Mouse (Mus musculus): ENCODE measurements around the gene Ankrd40. TPM values are rescaled to one million over a fixed set of nuclear protein-coding genes. Genes with fewer than 3 reads are reported as not detected.

Ankrd40 gene
- total RNA-seq (2021), result 100 to 1,000 TPM; 178 to 183 TPM

DNA sequence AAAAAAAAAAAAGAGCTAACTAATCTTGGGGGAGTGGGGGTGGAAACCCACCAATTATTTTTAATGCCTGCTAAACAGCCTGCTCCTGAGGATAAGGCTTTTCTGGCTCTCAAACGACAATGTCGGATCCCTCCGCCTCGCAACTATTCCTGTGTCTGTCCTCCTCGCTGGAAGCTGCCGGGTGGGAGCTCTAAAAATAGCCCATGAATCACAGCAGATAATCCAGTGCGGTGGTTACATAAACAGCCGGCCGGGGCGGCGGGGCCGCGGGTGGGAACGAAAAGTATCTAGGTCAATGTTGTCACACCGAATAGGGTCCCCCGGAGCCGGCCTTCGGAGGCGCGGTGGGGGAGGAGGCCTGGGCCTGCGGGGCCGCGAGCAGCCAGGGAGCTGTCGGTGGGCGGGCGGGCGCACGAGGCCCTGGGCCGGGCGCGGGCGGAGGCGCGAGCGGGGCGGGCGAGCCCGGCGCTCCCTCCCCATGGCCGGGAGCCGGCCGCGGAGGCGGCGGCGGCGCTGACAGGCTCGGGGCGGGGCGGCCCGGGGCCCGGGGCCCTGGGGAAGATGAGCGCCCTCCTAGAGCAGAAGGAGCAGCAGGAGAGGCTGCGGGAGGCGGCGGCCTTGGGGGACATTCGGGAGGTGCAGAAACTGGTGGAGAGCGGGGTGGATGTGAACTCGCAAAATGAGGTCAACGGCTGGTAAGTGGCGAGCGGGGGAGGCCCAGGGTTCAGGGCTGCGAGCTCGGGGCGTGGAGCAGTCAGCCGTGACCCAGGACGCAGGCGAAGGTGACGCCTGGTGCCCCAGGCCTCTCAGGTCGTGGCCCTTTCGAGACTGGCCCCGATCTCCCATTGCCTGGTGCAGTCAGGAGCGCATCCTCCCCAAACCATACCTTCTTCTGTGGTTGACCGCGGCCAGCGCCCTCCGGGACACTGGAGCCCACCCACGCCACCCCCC lies at the start of gene Ankrd40:
TSS of gene Ankrd40 (plus strand) at position 309 of the 951 bp plus-strand sequence.
- DNase-seq, result peak; percentile 97

- peak; percentile 49 for DNase-seq
Observed at GRCm38 (mm10) chr11:94281199-94282181, 46.3 kb upstream of the Ankrd40 start, which contains the start of gene Gm21885. TSS of gene Gm21885 (plus strand) at chr11:94281873.

DNA sequence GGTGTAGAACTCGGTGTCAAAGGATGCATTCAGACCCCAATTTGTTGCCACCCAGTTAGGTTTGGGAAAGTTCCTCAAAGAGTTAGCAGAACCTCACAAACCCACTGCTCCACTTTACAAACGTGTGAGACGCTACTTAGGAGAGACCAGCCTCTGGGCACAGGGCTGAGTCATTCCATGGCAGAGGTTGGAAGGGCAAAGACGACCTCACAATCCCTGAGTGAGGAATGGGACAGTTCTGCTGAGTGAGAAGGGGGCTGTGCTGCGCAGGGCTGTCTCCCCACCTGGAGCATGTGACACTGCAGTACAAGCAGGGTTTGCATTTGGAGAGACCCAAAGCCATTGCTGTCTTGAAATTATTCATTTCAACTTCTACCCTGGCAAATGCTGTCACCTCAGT lies 45.5 kb upstream of the Ankrd40 start:
- DNase-seq, result no peak

GRCm38 (mm10) chr11:94283536-94284099 lies 44.2 kb upstream of the Ankrd40 start:
- no peak for DNase-seq

DNA sequence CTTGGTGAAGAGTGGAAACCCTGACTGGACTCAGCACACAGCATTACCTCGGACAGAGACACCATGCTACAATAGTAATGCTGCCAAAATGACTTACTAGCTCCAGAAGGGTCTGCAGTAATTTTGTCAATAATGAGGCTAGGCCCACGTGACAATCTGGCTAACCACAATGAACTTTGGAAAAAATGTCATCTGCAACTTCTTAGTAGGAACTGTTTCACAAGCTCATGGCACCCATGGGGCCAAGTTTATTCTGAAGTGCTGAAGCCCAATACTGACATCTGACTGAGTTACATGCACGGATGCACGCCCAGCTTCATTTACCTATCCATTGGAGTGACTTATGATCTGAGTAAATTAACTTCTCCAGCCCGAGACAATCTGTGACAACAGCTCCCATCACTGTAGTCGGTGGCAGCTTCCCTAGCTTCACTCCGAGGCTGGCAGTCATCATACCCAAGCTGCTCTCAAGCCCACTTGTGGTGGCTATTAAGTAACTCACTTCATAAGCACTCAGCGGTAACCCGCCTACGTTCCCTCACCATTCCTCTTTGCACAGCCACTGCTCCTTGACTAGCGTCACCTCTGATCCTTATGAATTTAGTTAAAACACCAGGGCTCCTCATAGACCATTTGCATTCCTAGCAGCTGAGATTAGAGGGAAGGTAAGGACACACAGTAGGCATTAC lies 41.8 kb upstream of the Ankrd40 start:
- DNase-seq, result no peak

GRCm38 (mm10) chr11:94287105-94287504 lies 40.7 kb upstream of the Ankrd40 start:
- no peak for DNase-seq

GRCm38 (mm10) chr11:94290062-94290740 lies 37.6 kb upstream of the Ankrd40 start:
- DNase-seq, result no peak

DNA sequence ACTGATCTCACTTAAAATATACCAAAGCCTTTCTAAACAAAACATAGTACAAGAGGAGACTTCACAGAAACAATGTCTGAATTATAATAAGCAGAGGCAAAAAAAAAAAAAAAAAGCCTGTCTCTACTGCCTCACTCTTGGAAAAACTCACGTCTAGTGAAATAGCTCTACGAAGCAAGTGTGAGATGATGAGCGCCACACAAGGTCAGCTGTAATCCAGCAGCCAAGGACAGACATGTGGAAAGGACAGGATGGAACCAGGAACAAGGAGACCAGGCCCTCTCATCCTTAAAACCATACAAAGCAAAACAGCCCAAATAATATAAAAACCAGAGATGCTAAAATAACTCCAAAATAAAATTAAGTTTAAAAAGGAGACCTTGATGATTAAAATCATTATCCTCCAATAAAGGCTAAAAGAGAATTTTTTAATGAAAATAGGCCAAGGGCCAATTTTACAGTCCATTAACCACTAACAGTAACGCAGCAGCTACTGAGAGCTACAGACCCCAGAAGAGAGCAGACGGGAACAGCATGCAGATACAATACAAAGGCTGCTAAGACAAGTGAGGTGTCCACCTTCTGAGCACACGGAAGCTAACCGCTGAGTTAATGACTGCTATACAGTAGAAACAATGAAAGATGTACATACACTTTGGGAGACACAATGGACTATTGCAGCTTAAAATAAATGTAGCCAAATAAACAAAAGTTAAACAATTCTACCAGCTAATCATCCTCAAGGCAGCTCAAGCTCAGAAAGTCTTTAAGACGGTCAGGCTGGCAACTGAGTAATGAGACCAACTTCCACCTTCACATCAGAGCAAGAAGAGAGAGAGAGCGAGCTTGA lies 32.6 kb upstream of the Ankrd40 start:
- DNase-seq, result no peak

GRCm38 (mm10) chr11:94312733-94313132 lies 15.1 kb upstream of the Ankrd40 start:
- no peak for DNase-seq

- DNase-seq, result no peak
Observed at GRCm38 (mm10) chr11:94314098-94314652, 13.6 kb upstream of the Ankrd40 start.

DNA sequence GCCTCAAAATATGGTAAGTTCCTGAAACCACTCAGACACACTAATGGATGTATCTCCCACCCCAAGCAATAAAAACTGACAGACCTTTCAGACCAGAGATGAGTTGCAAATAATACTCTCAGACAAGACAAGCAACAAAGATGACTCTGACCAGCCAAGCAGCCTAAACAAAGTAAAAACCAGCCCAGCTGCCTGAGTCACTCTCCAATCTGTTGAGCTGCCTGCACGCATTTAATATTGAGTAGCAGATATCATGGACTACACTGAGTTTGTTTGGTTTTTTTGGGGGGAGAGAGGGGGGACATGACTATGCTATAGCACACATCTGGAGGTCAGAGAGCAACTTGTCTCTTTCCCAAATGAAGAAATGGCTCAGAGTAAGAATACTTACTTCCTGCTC lies 12.5 kb upstream of the Ankrd40 start:
- DNase-seq, result no peak

DNA sequence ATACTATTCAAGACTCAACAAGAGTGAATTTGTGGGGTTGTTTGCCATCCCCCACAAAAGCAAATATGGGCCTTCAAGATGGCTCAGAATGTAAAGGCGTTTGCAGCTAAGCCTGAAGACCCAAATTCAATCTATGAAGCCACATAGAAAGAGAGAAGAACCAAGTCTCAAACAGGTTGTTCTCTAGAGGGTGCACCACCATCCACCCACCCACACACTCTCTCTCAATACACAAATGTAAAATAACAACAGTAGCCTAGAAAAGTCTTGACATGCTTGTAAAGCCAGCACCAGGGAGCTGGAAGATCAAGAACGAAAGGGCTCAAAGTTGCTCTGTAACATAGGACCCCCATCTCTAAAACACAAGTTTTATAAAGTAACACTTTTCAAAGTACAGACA lies 11.3 kb upstream of the Ankrd40 start:
- DNase-seq, result no peak

GRCm38 (mm10) chr11:94317014-94317413 lies 10.8 kb upstream of the Ankrd40 start:
- no peak for DNase-seq

DNA sequence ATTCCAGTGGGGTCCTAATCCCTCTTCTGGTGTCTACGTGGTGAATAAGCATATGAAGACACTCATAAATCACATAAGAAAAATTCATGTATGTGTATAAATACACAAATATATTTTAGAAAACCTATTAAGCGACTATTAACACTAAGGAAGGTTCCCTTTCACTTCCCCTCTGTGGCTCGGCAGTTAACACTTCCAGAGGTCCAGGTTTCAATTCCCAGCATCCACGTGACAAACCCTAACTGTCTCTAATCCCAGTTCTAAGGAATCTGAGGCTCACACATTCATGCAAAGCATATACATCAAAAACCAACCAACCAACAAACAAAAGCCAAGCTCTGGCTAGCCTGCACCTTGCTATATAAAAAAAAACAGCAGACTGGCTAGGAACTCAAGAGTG lies 10.3 kb upstream of the Ankrd40 start:
- DNase-seq, result no peak

DNA sequence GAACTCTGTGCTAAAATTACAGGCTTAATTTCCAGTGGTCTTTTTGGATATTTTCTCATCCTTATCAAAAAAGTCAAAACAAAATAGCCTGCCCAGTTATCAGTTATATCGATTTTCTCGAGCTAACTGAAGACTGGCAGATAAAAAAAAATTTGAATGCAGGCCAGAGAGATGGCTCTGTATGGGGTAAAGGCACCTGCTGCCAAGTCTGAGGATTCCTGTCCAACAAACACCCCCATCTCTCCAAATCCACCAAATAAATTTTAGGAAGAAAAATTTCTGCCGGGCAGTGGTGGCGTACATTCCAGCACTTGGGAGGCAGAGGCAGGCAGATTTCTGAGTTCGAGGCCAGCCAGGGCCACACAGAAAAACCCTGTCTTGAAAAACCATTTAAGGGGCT lies 9.7 kb upstream of the Ankrd40 start:
- DNase-seq, result no peak

DNA sequence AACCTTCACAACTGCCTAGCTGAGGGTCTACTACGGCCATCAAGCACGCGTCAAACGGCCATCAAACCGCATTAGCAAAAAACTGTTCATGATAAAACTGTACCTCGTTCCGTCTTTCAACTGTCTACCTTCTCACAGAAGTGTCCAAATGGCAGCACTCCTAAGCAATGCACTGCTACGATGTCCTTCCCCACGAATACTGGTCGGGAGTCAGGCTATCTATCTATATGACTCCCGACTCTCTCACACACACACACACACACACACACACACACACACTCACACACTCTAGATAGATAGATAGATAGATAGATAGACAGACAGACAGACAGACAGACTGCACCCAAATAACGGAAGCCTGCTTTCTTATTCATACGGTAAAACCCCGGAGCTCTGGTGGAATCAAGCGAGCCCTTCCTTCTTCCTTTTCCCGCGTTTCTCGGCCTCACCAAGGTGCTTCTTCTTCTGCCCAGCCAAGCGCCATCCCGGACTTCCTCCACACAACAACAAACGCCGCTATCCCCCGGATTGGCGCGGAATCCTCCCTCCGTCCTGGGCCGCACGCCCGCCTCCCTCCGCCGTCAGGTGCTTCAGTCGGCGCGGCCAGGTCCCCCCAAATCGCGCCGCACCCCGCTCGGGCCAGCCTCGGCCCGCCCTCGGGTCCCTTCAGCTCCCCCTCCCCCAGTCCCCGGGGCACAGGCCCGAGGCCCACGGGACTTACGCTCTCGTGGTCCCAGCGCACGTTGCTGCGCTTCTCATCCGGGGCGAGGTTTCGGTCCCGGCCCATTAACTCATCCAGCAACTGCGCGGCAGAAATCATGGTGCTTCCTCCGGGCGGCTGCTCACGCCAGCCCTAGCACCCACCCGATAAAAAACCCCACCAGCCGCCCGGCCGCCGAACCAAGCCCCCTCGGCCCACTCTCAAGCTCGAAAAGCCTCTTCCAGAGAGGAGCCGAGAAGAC lies 6.6 kb upstream of the Ankrd40 start:
- DNase-seq, result peak; percentile 63

DNA sequence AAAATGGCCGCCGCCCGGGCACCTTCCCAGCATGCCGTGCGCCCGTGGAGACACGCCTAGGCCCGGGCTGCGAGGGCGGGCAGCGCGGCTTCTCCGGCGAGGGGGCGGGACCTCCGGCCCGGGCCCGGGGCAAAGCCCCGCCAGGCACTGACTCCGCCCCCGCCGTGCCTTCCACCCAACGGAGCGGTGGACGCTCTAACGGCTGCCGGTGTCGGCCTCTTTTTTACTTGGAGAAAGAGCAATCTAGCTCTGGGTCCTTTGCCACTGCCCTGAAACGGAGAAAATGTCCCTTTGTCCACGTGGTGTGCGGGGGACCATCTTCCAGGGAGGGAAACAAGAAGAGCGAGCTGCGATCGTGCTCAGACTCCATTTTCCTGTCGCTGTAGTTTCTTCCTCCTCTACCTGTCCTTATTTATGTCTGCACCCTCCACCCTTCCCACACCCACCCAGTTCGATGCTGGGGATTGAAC lies 5.8 kb upstream of the Ankrd40 start, which contains the start of gene Luc7l3:
TSS of gene Luc7l3 (minus strand) at position 58 of the 470 bp plus-strand sequence.
- DNase-seq, result peak; percentile 96

- DNase-seq, result no peak
Observed at GRCm38 (mm10) chr11:94322636-94323035, 5.2 kb upstream of the Ankrd40 start.

Data from heart, postnatal 4 days (tissue).